In the genomic region with DNA sequence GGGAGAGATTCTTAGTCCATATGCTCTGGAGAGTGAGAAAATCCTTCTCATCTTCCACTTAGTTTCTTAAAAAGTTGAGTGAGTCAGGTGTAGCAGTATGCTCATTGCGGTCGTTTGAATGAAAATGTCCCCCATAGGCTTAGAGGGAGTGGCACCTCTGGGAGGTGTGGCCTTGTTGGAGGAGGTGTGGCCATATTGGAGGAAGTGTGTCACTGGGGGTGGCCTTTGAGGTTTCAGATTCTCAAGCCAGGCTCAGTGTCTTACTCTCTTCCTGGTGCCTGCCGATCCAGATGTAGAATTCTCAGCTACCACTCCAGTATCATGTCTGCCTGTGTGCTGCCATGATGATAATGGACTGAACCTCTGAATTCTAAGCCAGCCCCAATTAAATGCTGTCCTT, we compare ENCODE assay signal across 12 mouse cellular contexts.
"Had no signal": no experiment of that assay in that cellular context is flagged by ENCODE, and none has a peak within 500 bp of the region (broad histone marks: within the 10 kb centered on the region; RNA-seq: fewer than 3 reads in every experiment).

No protein-coding gene starts in this region.

- DNase-seq: left cerebral cortex, postnatal 4 days; liver; liver, embryonic 13.5 days; liver, postnatal 0 days; lung, adult 18-20 months; lung, adult 2 months; lung, embryonic 14.5 days; lung, postnatal 10 days; lung, postnatal 14 days; lung, postnatal 36 days; lung, postnatal 4 days; midbrain, embryonic 14.5 days had no signal
